Mouse (Mus musculus) cerebellum, adult 2 months (tissue): ENCODE results near the gene Ndufv2.

ENCODE experiments used
- CTCF ChIP-seq: fragments of 200-500 bp; IDR thresholded peaks from 2 replicates; pipeline ENCODE4 v1.5.1; 2011; ENCODE audit warnings: low read depth, mild to moderate bottlenecking, control low read depth, low read length, moderate library complexity, borderline replicate concordance; ENCODE audit not compliant: insufficient read depth
- POLR2A ChIP-seq: fragments of 200-500 bp; IDR thresholded peaks from 2 replicates; pipeline ENCODE4 v1.6.1; 2011; ENCODE audit warnings: low read length, control low read depth, borderline replicate concordance; ENCODE audit not compliant: insufficient read depth

- TF ChIP-seq POLR2A: no peak
- TF ChIP-seq CTCF: no peak
Measured at GRCm38 (mm10) chr17:66048795-66049194, 52.6 kb downstream of the Ndufv2 start.
